Mouse (Mus musculus): ENCODE measurements around the gene Peli3. TPM values are rescaled to one million over a fixed set of nuclear protein-coding genes. Genes with fewer than 3 reads are reported as not detected.

Gene Peli3
- polyA plus RNA-seq (2012; rRNA removed) = 12.9 and 17.8 TPM in 2 replicates

GRCm38 (mm10) chr19:4942551-4943252 lies at the start of gene Peli3:
TSS of gene Peli3 (minus strand) at chr19:4943127.

GRCm38 (mm10) chr19:4990256-4990625 lies 47.3 kb upstream of the Peli3 start, which contains the start of gene Npas4:
TSS of gene Npas4 (minus strand) at chr19:4990316.

GRCm38 (mm10) chr19:4961928-4962601 lies 19.1 kb upstream of the Peli3 start, which contains the start of gene Mrpl11:
TSS of gene Mrpl11 (plus strand) at chr19:4962147.

GRCm38 (mm10) chr19:4927904-4928531 lies 14.9 kb downstream of the Peli3 start, which contains the start of gene Dpp3:
TSS of gene Dpp3 (minus strand) at chr19:4928287.

GRCm38 (mm10) chr19:4905979-4906794 lies 36.7 kb downstream of the Peli3 start, which contains the start of gene Bbs1:
TSS of gene Bbs1 (minus strand) at chr19:4906628.

Other genes starting within 250 kb of the Peli3 start
- 0.83 and 0.86 TPM in 2 replicates for gene Gm960, start 244.5 kb downstream of the Peli3 start, polyA plus RNA-seq (2012; rRNA removed)
- 1.8 and 2.3 TPM in 2 replicates for gene Sptbn2, start 232.0 kb downstream of the Peli3 start, polyA plus RNA-seq (2012; rRNA removed)
- gene Rbm4b, start 186.6 kb downstream of the Peli3 start, polyA plus RNA-seq (2012; rRNA removed) = 14.7 and 16.6 TPM in 2 replicates
- 45.2 and 82.8 TPM in 2 replicates for gene Rbm4, start 149.2 kb downstream of the Peli3 start, polyA plus RNA-seq (2012; rRNA removed)
- 22.3 and 49.8 TPM in 2 replicates for gene Gm21992, start 131.5 kb downstream of the Peli3 start, polyA plus RNA-seq (2012; rRNA removed)
- 124 and 130 TPM in 2 replicates for gene Rbm14, start 131.5 kb downstream of the Peli3 start, polyA plus RNA-seq (2012; rRNA removed)
- 48.6 and 71.6 TPM in 2 replicates for gene Ccs, start 103.8 kb downstream of the Peli3 start, polyA plus RNA-seq (2012; rRNA removed)
- gene Ccdc87, start 103.8 kb downstream of the Peli3 start, polyA plus RNA-seq (2012; rRNA removed) = 0.29 and 0.47 TPM in 2 replicates
- 443 and 448 TPM in 2 replicates for gene Ctsf, start 88.0 kb downstream of the Peli3 start, polyA plus RNA-seq (2012; rRNA removed)
- gene Actn3, start 65.2 kb downstream of the Peli3 start, polyA plus RNA-seq (2012; rRNA removed) = 3.2 and 3.8 TPM in 2 replicates
- 50.8 and 63.0 TPM in 2 replicates for gene Zdhhc24, start 64.5 kb downstream of the Peli3 start, polyA plus RNA-seq (2012; rRNA removed)
- gene Bbs1, start 36.5 kb downstream of the Peli3 start, polyA plus RNA-seq (2012; rRNA removed) = 9.8 and 13.1 TPM in 2 replicates
- gene Dpp3, start 14.8 kb downstream of the Peli3 start, polyA plus RNA-seq (2012; rRNA removed) = 158 and 220 TPM in 2 replicates
- gene Mrpl11, start 19.0 kb upstream of the Peli3 start, polyA plus RNA-seq (2012; rRNA removed) = 16.6 and 19.4 TPM in 2 replicates
- gene Npas4, start 47.2 kb upstream of the Peli3 start, polyA plus RNA-seq (2012; rRNA removed) = 2.8 and 4.2 TPM in 2 replicates
- 22.3 and 29.6 TPM in 2 replicates for gene Slc29a2, start 80.7 kb upstream of the Peli3 start, polyA plus RNA-seq (2012; rRNA removed)
- 69.6 and 74.6 TPM in 2 replicates for gene B4gat1, start 95.7 kb upstream of the Peli3 start, polyA plus RNA-seq (2012; rRNA removed)
- 1.6 and 2.1 TPM in 2 replicates for gene AC124502.3, start 95.8 kb upstream of the Peli3 start, polyA plus RNA-seq (2012; rRNA removed)
- gene Brms1, start 98.2 kb upstream of the Peli3 start, polyA plus RNA-seq (2012; rRNA removed) = 33.0 and 36.1 TPM in 2 replicates
- gene Rin1, start 107.4 kb upstream of the Peli3 start, polyA plus RNA-seq (2012; rRNA removed) = 18.2 and 24.3 TPM in 2 replicates
- gene Cd248, start 125.0 kb upstream of the Peli3 start, polyA plus RNA-seq (2012; rRNA removed) = 31.1 and 41.1 TPM in 2 replicates
- 8.9 and 12.9 TPM in 2 replicates for gene Tmem151a, start 142.4 kb upstream of the Peli3 start, polyA plus RNA-seq (2012; rRNA removed)
- 166 and 167 TPM in 2 replicates for gene Yif1a, start 145.4 kb upstream of the Peli3 start, polyA plus RNA-seq (2012; rRNA removed)
- gene Cnih2, start 155.4 kb upstream of the Peli3 start, polyA plus RNA-seq (2012; rRNA removed) = 14.4 and 14.6 TPM in 2 replicates
- 228 and 236 TPM in 2 replicates for gene Rab1b, start 163.9 kb upstream of the Peli3 start, polyA plus RNA-seq (2012; rRNA removed)
- gene Klc2, start 175.4 kb upstream of the Peli3 start, polyA plus RNA-seq (2012; rRNA removed) = 184 and 197 TPM in 2 replicates